Mouse (Mus musculus): ENCODE results near the gene Cc2d2b. TPM values are rescaled to one million over a fixed set of nuclear protein-coding genes. Genes with fewer than 3 reads are reported as not detected.

Cc2d2b gene
- polyA plus RNA-seq, 1 experiment: not detected

DNA sequence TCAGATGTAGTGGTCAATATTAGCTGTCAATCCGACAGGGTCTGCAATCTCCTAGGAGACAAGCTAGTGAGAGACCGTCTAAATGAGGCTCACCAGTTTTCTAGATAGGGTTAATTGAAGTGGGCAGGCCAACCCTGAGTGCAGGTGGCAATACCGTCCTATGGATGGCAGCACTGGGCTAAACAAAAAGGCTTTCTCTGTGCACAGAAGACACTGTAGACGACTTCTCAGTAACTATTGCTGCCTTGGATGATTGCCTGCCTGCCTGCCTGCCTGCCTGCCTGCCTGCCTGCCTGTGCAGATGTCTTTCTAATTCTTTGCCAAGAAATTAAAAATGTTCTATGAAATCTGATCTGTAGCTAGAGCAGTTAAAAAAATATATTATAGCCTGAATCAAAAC is 1.9 kb upstream of the Cc2d2b start:
- H3K4me3 ChIP-seq (ENCODE audit: insufficient read depth, low read length): no peak overlapping the region
- H3K27ac ChIP-seq (ENCODE audit: insufficient read depth, low read depth, low read length): no peak overlapping the region
- TF ChIP-seq POLR2A (IDR thresholded peaks at IDR 0.05; ENCODE audit: borderline replicate concordance, low read depth, low read length): no peak
- TF ChIP-seq CTCF (IDR thresholded peaks at IDR 0.05; ENCODE audit: low read depth, low read length): no peak
- no peaks in the 10 kb centered on the region for H3K4me1 ChIP-seq (ENCODE audit: control insufficient read depth, insufficient read depth, low read length)

DNA sequence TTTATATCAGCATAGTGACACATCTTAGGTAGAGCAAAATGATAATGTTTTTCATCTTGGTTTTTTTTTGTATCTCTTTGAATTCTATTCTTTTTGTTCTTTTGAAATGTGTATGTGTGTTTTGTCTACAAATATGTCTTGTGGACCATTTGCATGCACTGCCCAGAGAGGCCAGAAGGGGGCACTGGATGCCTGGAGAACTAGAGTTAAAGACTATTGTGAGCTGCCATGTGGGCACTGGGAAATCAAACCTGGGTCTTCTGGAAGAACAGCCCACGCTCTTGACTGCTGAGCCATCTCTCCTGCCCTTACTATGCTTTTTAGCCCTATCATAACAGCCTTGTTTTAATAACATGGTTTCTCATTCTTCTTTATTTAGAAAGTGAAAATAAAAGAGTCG is 5.8 kb downstream of the Cc2d2b start:
- H3K4me1 ChIP-seq (ENCODE audit: control insufficient read depth, insufficient read depth, low read length): no peaks in the 10 kb centered on the region
- H3K4me3 ChIP-seq (ENCODE audit: insufficient read depth, low read length): no peak overlapping the region
- TF ChIP-seq CTCF (IDR thresholded peaks at IDR 0.05; ENCODE audit: low read depth, low read length) (peak; percentile 87), POLR2A (IDR thresholded peaks at IDR 0.05; ENCODE audit: borderline replicate concordance, low read depth, low read length) (no peak)
- H3K27ac ChIP-seq (ENCODE audit: insufficient read depth, low read depth, low read length): no peak overlapping the region

DNA sequence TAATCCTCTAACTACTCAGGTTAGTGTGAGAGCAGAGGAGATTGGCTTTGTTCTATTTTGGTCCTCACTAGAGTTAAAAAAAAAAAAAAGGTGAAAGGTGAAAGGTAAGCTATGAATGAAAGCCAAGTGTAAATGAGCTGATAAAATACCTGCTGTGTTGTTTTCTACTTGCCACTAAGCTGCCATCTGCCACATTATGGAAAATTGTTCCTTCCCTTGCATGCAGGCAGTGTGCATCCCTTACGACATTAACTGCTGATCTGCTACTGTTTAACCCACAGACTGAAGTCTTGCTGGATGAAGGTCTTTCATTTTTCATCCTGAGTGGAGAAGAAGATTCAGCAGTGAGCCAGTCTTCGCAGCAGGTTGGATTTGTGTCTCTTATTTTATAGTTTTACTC is 11.5 kb downstream of the Cc2d2b start:
- no peaks in the 10 kb centered on the region for H3K4me1 ChIP-seq (ENCODE audit: control insufficient read depth, insufficient read depth, low read length)
- TF ChIP-seq POLR2A (IDR thresholded peaks at IDR 0.05; ENCODE audit: borderline replicate concordance, low read depth, low read length) (no peak), CTCF (IDR thresholded peaks at IDR 0.05; ENCODE audit: low read depth, low read length) (no peak)
- no peak overlapping the region for H3K27ac ChIP-seq (ENCODE audit: insufficient read depth, low read depth, low read length)
- H3K4me3 ChIP-seq (ENCODE audit: insufficient read depth, low read length): no peak overlapping the region

DNA sequence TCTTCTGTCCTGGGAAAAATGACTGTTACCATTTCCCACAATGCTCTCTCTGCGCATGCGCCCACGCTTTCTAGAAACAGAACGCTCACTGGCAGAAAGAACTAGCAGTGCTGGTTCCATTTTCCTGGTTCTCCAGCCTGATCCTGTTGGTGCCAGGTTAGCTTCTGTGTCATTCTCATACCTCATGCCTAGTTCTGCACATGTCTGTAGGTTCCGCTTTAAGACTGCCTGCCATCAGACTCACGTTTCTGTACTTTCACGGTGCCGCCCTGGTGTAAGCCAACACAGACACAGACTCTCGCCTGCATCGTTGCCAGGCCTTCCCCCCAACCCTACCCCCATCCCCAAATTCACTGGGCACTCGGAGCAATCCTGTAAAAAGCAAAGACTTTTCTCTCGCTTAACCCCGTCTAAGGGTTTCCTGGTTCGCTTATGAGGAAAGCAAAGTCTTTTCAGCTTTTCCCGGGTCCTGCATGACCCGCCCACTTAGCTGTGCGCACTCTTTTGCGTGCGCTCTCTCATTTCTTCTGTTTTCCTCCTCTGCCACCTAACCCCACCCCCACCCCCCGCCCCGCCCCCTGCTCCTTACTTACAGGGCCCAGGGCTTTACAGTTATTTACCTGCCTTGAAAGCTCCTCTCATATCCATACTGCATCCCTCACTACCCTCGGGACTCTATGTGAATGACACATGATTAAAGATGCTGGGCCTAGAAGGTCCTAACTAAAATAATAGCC is 13.6 kb downstream of the Cc2d2b start:
- Histone ChIP-seq H3K4me1 (ENCODE audit: control insufficient read depth, insufficient read depth, low read length) (no peaks in the 10 kb centered on the region), H3K27ac (ENCODE audit: insufficient read depth, low read depth, low read length) (no peak overlapping the region), H3K4me3 (ENCODE audit: insufficient read depth, low read length) (no peak overlapping the region)
- no peak for TF ChIP-seq POLR2A (IDR thresholded peaks at IDR 0.05; ENCODE audit: borderline replicate concordance, low read depth, low read length)
- TF ChIP-seq CTCF (IDR thresholded peaks at IDR 0.05; ENCODE audit: low read depth, low read length): no peak

DNA sequence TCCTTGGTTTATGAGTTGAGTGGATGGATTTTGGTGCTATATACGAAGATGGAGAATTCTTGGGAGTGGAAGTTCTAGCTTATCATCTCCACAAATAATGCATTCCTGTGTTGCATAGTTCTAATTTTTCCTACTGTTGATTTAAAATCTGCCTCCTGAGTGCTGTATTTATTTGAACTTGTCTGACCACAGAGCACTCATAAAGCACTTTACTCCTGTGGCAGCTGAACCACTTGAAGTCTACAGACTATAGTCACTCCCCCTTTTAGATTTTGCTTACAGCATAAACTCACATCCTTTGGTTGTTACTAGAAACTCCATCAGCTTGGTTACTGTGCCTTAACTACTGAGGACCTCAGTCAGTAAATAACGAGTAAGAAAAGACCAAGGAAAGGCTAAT is 18.6 kb downstream of the Cc2d2b start:
- Histone ChIP-seq H3K4me1 (ENCODE audit: control insufficient read depth, insufficient read depth, low read length) (no peaks in the 10 kb centered on the region), H3K27ac (ENCODE audit: insufficient read depth, low read depth, low read length) (no peak overlapping the region), H3K4me3 (ENCODE audit: insufficient read depth, low read length) (no peak overlapping the region)
- TF ChIP-seq POLR2A (IDR thresholded peaks at IDR 0.05; ENCODE audit: borderline replicate concordance, low read depth, low read length) (no peak), CTCF (IDR thresholded peaks at IDR 0.05; ENCODE audit: low read depth, low read length) (no peak)

DNA sequence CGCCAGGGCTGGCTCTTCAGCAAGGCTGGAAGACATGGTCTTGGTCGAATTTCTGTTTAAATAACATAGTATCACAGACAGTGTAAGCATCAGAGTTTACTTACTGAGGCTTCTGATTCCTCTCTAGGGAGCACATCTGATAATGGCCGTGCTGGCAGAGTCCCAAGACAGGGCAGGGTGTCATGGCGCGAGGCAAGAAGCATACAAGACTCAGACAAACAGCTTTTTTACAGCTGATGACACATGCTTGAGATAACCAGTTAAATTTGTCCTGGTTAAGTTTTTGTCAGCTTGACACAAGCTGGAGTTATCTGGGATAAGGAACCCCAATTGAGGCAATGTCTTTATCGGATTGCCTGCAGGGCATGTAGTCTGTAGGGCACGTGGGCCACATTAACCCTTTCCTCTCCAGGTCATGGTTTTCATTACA is 20.8 kb downstream of the Cc2d2b start:
- H3K4me3 ChIP-seq (ENCODE audit: insufficient read depth, low read length): no peak overlapping the region
- H3K27ac ChIP-seq (ENCODE audit: insufficient read depth, low read depth, low read length): no peak overlapping the region
- TF ChIP-seq CTCF (IDR thresholded peaks at IDR 0.05; ENCODE audit: low read depth, low read length) (no peak), POLR2A (IDR thresholded peaks at IDR 0.05; ENCODE audit: borderline replicate concordance, low read depth, low read length) (no peak)
- no peaks in the 10 kb centered on the region for H3K4me1 ChIP-seq (ENCODE audit: control insufficient read depth, insufficient read depth, low read length)

DNA sequence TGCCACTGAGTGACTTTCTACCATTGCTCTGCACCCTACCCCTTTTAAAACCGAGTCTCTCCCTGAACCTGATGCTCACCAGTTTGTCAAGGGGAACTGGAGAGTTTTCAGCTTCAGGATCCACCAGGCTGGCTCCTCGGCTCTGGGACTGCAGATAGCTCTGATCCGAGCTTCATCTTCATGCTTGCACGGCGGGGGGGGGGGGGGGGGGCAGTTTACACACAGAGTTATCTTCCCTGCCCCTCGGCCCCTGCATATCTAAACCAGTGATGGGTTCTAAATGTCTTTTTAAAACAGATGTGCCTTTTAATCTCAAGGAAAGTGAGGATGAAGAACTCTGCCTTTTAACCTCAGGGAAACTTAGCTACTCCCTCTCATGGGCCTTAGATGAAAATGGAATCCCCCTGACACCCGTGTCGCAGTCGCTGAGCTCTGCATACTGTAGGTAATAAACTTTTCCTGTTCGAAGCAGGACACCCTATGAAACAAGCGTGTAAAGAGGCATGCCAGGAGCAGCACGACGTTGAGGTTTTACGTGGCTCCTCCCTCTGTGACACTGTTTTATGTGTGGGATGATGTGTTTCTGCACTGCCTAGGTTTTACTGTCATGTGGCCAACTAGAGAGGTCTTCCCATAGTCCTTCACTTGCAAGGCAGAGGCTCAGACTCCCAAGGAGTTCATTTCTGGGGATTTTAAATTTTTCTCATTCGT is 39.6 kb downstream of the Cc2d2b start:
- Histone ChIP-seq H3K27ac (ENCODE audit: insufficient read depth, low read depth, low read length) (no peak overlapping the region), H3K4me1 (ENCODE audit: control insufficient read depth, insufficient read depth, low read length) (peaks cover 12% of the 10 kb centered on the region), H3K4me3 (ENCODE audit: insufficient read depth, low read length) (no peak overlapping the region)
- TF ChIP-seq CTCF (IDR thresholded peaks at IDR 0.05; ENCODE audit: low read depth, low read length): no peak
- TF ChIP-seq POLR2A (IDR thresholded peaks at IDR 0.05; ENCODE audit: borderline replicate concordance, low read depth, low read length): no peak

DNA sequence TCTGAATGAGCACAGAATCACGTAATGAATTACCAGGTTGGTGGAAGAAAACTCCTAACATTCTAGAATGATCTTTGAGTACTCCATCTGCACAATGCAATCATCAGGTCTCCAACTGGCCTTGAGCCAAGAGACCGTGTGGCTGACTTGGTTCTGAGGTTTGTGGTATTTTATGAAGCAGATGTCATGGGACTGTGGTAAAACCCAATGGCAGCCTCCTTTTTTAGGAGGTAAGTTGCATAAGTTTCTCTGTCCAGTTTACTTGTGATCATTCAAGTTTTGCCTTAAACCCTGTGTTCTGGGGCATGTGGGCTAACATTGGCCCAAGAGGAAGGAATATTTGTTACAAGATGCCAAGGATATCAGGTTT is 40.1 kb downstream of the Cc2d2b start:
- peaks cover 12% of the 10 kb centered on the region for H3K4me1 ChIP-seq (ENCODE audit: control insufficient read depth, insufficient read depth, low read length)
- H3K27ac ChIP-seq (ENCODE audit: insufficient read depth, low read depth, low read length): no peak overlapping the region
- no peak for TF ChIP-seq CTCF (IDR thresholded peaks at IDR 0.05; ENCODE audit: low read depth, low read length)
- TF ChIP-seq POLR2A (IDR thresholded peaks at IDR 0.05; ENCODE audit: borderline replicate concordance, low read depth, low read length): no peak
- no peak overlapping the region for H3K4me3 ChIP-seq (ENCODE audit: insufficient read depth, low read length)

DNA sequence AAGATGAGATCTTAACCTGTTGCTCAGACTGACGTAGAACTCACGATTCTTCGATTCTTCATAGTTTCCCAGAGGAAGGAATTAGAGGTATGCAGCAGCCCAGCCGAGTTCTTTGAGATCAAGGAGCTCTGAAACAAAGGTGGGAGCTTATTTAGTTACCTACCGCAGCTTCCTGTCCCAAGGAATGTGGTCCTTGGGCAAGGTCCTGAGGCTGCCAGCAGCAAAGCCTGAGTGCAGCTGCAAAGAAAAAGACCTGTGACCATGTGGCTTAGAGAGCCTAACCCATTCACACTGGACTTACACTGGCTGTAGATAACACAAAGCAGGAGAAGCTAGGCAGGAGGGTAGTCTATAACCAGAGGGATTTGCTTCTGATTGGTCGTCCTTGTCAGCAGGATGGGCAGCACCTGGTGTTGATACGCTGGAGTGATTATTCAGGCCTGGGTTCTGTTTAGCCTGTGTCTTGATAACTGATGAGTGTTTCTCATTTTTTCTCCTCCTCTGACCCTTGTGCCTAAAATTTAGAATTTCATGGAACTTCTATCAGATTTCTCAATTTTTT is 56.7 kb downstream of the Cc2d2b start:
- no peak overlapping the region for H3K4me3 ChIP-seq (ENCODE audit: insufficient read depth, low read length)
- TF ChIP-seq CTCF (IDR thresholded peaks at IDR 0.05; ENCODE audit: low read depth, low read length) (no peak), POLR2A (IDR thresholded peaks at IDR 0.05; ENCODE audit: borderline replicate concordance, low read depth, low read length) (no peak)
- no peak overlapping the region for H3K27ac ChIP-seq (ENCODE audit: insufficient read depth, low read depth, low read length)
- no peaks in the 10 kb centered on the region for H3K4me1 ChIP-seq (ENCODE audit: control insufficient read depth, insufficient read depth, low read length)

DNA sequence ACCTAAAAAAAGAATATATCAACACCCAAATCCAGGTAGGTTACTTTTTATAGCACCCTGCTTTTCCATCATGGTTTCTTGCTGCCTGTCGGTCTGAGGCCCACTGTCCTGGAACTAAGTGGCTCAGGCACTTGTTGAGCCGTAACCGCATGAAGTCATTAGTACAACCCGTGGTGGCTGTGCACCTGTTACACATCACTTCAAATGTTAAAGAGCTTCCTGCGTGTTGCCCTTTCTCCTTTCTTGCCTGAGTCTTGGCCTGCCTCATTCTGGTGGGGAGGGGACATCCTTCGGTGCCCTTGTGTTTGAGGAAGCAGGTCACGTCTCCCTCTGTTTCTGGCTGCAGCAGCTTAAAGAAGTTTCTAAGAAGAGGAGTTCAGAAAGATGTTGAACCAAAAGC is 61.3 kb downstream of the Cc2d2b start:
- no peak overlapping the region for H3K4me3 ChIP-seq (ENCODE audit: insufficient read depth, low read length)
- H3K27ac ChIP-seq (ENCODE audit: insufficient read depth, low read depth, low read length): no peak overlapping the region
- no peaks in the 10 kb centered on the region for H3K4me1 ChIP-seq (ENCODE audit: control insufficient read depth, insufficient read depth, low read length)
- no peak for TF ChIP-seq POLR2A (IDR thresholded peaks at IDR 0.05; ENCODE audit: borderline replicate concordance, low read depth, low read length)
- no peak for TF ChIP-seq CTCF (IDR thresholded peaks at IDR 0.05; ENCODE audit: low read depth, low read length)
